Mouse (Mus musculus) CD4-positive, CD25-positive, alpha-beta regulatory T cell, adult 2 months (primary cell): ENCODE measurements around the gene Gm1113.

ENCODE experiments used
- DNase-seq: peaks from one replicate; pipeline ENCODE4 v3.0.0-alpha.2; 2012; ENCODE audit warnings: low read depth, low spot score

Gene Gm1113

DNA sequence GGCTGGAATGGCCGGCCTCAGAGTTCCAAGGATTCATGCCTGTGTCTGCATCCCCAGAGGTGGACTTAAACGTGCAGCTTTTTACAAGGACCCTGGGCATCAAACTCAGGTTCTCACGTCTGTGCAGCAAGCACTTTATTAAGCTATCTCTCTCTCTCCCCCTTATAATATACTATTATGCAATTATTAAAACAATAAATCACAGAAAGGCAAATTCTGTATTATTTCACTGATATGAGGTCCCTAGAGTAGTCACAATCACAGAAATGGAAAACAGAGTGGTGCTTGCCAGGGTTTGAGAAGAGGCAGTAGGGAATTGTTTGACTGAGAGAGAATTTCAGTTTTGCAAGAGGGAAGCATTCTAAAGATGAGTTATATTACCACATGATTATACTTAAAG is 11.1 kb upstream of the Gm1113 start:
- no peak for DNase-seq

DNA sequence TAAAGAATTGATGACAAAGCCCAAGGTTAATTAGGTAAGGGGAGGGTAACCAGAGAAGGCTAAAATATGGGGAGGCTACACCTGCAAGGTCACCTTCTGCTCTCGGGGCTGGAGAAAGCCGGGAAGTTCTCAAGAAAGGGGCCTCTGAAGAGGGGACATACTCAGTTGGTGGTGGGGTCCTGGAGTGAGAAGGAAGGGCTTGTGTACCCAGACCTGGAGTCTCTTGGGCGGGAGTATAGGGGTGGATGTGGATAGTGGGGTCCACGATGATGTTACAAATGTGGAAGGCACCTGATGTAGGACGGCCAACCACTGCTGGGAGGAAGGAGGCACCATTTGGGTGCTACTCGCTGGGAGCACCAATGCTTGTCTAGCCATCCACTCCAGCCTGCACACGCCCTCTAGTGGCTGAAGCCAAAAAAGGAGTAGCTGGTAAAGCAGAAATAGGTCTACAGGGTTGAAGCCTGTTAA is 5.9 kb upstream of the Gm1113 start:
- DNase-seq = peak; percentile 83

- no peak for DNase-seq
Observed at GRCm38 (mm10) chr9:35523541-35523940, 5.5 kb upstream of the Gm1113 start.

- no peak for DNase-seq
Observed at GRCm38 (mm10) chr9:35522821-35523515, 4.9 kb upstream of the Gm1113 start.

DNA sequence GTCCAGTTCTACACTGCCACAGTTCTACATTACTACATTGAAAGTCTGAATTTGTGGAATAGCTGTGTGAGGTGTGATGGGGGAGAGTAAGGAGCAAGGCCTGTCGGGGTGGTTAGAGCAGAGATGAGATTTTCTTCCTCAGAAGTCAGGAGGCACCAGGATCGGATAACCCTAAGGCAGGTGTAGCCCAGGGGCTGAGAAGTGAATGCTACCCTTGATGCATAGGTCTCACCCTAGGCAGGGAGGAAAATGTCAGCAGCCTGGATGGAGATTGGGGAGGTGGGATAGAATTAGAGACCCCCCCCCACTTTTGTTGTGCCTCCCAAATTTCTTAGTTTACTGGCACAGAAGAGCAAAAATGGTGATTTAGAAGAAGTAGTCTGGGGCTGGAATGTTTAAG is 4.2 kb upstream of the Gm1113 start:
- DNase-seq = no peak

DNA sequence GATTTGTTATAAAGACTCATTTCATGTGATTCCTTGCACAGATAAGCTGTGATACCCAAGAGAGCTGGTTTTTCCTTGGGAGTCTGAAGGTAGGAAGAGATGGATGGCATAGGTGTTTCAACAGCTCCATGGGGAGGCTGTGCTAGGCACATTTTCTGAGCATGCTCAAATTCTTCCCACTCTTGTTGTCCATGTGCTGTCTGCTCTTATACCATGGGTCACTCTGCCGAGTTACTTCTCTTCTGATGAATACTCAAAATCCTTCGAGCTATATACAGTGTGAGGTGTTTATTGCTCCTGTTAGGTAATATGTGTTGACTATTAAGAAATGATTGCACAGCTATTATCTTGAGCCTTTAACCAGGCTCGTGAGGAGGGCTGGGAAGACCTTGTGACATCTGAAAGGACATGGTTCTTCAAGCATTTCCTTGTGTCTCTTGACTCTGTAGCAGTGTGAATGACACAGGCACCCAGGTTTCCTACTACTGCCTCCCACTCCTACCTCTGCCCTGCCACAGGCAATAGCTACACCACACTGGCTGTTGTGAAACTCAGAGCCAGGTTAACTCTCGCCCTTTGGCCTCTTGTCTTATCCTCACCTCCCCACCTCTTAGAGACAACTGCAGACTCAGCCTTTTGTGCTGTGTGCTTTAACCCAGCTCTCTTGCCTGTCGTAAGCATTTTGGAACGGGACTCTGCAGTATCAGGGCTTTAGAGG is 2.7 kb upstream of the Gm1113 start:
- DNase-seq = no peak

- DNase-seq = no peak
Observed at GRCm38 (mm10) chr9:35516711-35517110, 1.4 kb downstream of the Gm1113 start.

- DNase-seq = no peak
Observed at GRCm38 (mm10) chr9:35516182-35516581, 1.9 kb downstream of the Gm1113 start.

DNA sequence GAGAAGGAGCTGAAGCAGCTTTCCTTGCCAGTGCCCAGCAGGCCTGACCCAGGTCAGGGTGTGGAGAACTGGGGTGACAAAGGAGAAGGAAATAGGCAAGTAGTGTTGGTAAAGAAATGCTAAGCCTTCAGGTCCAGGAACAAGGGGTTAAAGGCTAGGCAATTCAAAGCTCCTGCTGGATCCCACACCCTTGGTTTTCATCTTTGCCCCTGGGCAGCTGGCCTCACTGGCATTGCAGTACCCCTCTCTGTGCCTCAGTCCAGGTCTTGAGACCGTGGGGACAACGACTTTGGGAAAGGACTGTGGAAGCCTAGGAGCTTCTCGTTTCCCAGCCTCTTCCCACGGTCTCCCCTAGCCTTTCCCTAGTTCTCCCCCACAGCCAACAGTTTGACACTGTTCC is 4.2 kb downstream of the Gm1113 start:
- DNase-seq = no peak

DNA sequence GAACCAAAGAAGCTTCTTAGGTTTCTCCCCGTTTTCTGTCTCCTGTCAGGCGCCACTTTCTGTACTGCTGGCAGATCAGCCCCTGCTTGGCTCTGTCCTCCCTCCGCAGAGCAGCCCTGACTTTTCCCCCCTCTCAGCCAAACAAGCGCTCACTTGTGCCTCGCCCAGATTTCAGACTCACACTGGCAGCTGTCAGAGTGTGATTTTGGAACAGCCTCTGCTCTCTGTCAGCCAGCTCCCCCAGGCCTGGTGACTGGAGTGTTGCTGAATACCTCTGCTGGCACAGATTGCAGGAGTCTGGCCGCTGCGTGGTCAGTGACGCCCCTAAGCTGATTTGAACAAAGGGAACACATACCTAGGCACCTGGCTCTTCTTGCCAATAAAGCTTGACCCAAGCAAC is 9.8 kb downstream of the Gm1113 start:
- no peak for DNase-seq

DNA sequence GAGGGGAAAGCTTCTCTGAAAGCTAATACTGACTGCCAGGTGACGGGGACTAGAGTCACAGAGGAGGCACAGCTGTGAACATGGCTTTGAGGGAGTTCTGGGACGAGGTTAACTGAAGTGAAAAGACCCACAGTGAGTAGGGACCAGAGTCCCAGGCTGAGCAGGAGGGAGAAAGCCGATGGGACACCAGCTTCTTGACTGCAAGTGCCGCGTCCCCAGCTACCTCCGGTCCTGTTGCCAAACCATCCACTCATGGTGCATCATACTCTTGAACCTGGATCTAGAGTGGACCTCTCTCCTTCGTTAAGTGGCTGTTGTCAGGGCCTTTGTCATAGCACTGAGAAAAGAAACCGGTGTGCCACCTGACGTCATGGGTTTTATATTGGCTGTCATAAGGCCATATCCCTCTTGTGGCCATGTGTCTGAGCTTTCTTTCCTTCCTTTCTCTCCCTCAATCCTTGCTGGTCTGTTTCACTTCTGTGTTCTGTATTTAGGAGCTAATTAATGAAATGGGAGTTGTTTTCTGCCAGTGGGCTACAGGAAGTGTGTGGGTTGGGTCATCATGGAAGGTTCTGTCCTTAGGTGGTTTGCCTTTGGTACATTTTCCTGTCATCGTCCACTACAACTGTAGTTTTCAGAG is 15.6 kb downstream of the Gm1113 start:
- DNase-seq = no peak

DNA sequence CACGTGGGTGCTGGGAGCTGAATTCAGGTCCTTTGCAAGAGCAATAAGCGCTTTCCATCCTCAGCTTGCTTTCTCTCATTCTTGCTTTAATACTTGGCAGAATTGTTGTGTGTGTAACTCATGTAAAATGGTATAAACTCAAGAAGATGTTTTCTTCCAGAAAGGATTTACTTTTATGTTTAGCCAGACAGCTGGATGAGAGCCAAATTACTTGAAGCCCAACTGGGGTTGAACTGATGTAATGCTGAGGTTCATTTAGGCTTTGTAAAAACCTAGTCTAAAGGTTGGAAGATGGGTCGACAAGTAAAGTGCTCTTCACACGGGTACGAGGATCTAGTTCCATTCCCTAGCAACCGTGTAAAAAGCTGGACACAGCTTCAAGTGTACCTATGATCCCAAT is 18.1 kb downstream of the Gm1113 start:
- no peak for DNase-seq

GRCm38 (mm10) chr9:35495471-35495870 is 22.6 kb downstream of the Gm1113 start:
- DNase-seq = peak; percentile 58

- no peak for DNase-seq
Observed at GRCm38 (mm10) chr9:35494937-35495336, 23.1 kb downstream of the Gm1113 start.

DNA sequence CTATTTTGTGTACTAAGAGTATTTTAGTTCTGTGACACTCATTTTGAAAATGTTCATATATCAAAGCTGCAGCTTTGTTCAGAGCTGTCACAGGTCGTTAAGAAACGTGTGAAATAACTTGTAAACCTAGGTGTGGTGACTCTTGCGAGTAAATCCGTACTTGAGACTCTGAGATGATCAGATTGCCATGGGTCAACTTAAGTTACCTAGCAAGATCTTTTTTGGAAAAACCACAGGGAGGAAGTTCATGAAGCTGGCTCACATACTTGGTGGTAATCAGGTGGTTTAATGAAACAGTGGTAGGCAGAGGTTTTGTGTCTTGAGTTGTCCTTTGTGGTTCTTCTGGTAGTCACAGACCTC is 24.4 kb downstream of the Gm1113 start:
- DNase-seq = no peak

DNA sequence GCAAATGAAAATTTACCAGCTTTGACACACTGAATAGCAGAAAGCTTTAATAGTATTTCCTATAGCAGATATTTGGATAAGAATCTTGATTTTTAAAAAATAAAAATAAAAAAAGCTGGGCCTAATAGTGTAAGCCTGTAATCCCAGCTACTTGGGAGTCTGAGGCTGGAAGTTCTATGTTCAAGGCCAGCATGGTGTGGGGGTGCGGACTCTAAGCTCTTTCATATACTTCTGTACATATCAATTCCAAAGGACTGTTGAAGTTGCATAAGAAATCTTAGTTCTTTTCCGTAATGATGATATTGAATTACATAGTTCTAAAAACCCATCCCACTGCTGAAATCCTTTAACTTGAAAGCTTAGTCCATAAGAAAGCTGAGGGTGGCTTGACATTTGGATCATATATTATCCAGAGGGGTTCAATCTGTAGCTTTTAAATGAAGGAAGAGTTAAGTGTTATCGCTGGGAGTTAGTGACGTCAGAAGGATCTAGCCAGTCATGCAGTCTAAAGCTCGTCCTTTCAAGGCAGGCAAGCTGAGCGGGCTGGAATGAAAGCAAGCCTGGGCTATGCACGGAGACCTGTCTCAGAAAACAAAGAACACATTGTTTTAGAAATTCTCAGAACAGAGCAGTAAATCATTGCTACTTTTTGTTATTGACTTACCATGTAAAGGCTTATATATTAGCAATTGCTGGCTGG is 24.9 kb downstream of the Gm1113 start:
- DNase-seq = no peak

GRCm38 (mm10) chr9:35491109-35491866 is 26.8 kb downstream of the Gm1113 start:
- DNase-seq = no peak

- no peak for DNase-seq
Observed at GRCm38 (mm10) chr9:35488496-35488895, 29.6 kb downstream of the Gm1113 start.

- DNase-seq = no peak
Observed at GRCm38 (mm10) chr9:35486616-35487015, 31.5 kb downstream of the Gm1113 start.

DNA sequence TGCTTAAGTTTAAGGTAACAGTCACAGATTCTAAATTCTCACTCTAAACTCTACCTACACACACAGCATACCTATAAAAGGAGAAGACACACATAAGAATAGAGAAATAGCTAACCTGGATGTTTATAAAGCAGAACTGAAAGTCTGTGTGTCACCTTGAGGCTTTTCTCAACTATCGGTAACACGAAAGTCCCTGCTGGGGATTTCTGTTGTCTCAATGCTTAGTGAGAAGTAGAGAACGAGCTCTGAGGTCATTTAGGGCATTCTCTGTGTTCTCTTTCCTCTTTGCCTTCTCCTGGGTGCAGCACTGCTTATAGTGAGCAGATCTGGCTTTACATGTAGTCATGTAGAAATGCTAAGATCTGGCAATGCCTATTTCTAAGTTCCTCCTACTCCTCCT is 34.1 kb downstream of the Gm1113 start:
- no peak for DNase-seq
